Mouse (Mus musculus): ENCODE measurements around the gene Olfr12. TPM values are rescaled to one million over a fixed set of nuclear protein-coding genes. Genes with fewer than 3 reads are reported as not detected.

The Olfr12 gene
- polyA plus RNA-seq, 1 experiment from 2014 or later: not detected

GRCm38 (mm10) chr1:92632196-92632595 lies 14.6 kb downstream of the Olfr12 start:
- ATAC-seq (ENCODE audit: insufficient read depth, low FRiP score, low read depth): no peak
- no peak overlapping the region for H3K4me2 ChIP-seq
- no peak overlapping the region for H3K4me3 ChIP-seq (replicated peaks)
- H3K9me3 ChIP-seq: no peaks in the 10 kb centered on the region
- 67% methylated on average over 5 of the region's 5 CpGs for WGBS
- no peaks in the 10 kb centered on the region for H3K4me1 ChIP-seq
- no peak overlapping the region for H3K9ac ChIP-seq
- peaks cover 8% of the 10 kb centered on the region; the same call in 1 of the 2 replicates for H3K36me3 ChIP-seq
- no peaks in the 10 kb centered on the region for H3K27me3 ChIP-seq (replicated peaks)
- H3K27ac ChIP-seq: no peak overlapping the region

DNA sequence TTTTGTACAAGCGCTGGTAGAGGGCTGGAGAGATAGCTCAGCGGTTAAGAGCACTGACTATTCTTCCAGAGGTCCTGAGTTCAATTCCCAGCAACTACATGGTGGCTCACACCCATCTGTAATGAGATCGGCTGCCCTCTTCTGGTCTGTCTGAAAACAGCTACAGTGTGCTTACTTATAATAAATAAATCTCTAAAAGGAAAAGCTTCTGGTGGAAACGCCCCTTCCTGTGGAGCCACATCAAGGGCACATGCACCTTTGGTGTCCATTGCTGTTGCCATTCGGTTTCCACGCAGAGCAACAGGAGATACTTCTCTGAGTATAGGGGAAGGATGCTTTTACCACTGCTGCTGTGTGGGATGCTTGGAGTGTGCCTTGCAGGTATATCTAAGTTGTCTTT lies 15.4 kb downstream of the Olfr12 start:
- H3K36me3 ChIP-seq: peaks cover 15% of the 10 kb centered on the region; the same call in 1 of the 2 replicates
- no peak overlapping the region for H3K9ac ChIP-seq
- 67% methylated on average over 6 of the region's 6 CpGs for WGBS
- H3K27ac ChIP-seq: no peak overlapping the region
- H3K9me3 ChIP-seq: no peaks in the 10 kb centered on the region
- no peak for ATAC-seq (ENCODE audit: insufficient read depth, low FRiP score, low read depth)
- H3K4me3 ChIP-seq (replicated peaks): no peak overlapping the region
- no peaks in the 10 kb centered on the region for H3K27me3 ChIP-seq (replicated peaks)
- no peaks in the 10 kb centered on the region for H3K4me1 ChIP-seq
- no peak overlapping the region for H3K4me2 ChIP-seq

DNA sequence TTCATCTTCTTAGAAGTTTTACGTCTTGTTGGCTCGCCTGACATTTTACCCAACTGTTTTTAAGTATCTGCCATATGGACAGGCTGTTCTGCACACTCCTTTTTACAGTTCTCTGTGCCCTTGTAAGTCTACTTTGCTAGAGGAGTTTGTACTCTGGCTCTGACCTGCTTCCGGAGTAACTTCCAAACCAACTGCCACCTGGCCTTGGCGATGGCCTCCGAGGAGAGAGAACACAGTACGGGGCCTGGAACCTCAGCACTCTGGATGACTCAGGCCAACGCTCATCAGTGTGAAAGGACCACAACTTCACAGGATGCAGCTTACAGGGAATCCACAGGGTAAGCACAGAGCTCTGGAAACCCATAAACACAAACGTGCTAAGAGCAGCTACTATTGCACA lies 16.1 kb downstream of the Olfr12 start:
- Histone ChIP-seq H3K9ac (no peak overlapping the region), H3K4me1 (no peaks in the 10 kb centered on the region), H3K4me3 (replicated peaks) (no peak overlapping the region), H3K4me2 (no peak overlapping the region), H3K27me3 (replicated peaks) (no peaks in the 10 kb centered on the region), H3K36me3 (peaks cover 15% of the 10 kb centered on the region; the same call in 1 of the 2 replicates), H3K27ac (no peak overlapping the region), H3K9me3 (no peaks in the 10 kb centered on the region)
- no peak for ATAC-seq (ENCODE audit: insufficient read depth, low FRiP score, low read depth)
- 85% methylated on average over 8 of the region's 8 CpGs for WGBS

DNA sequence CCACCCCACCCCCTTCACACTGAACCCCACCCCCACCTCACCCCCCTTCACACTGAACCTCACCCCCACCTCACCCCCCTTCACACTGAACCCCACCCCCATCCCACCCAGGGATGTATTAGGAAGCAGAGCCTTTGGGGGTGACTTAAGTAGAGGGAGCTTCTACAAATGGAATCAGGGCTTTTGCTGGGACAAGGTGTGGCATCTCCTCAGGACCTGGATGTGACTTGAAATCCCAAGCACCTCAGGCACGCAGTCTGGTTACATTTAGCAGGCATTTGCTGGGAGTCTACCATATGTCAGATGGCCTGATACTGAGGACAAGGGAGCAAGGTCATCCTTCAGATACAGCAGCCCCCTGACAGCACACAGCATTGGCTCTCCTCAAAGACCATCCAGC lies 17.0 kb downstream of the Olfr12 start:
- H3K27me3 ChIP-seq (replicated peaks): no peaks in the 10 kb centered on the region
- H3K4me2 ChIP-seq: no peak overlapping the region
- no peaks in the 10 kb centered on the region for H3K4me1 ChIP-seq
- H3K9me3 ChIP-seq: no peaks in the 10 kb centered on the region
- H3K27ac ChIP-seq: no peak overlapping the region
- H3K9ac ChIP-seq: no peak overlapping the region
- 48% methylated on average over 1 of the region's 1 CpGs for WGBS
- no peak for ATAC-seq (ENCODE audit: insufficient read depth, low FRiP score, low read depth)
- H3K4me3 ChIP-seq (replicated peaks): no peak overlapping the region
- H3K36me3 ChIP-seq: peaks cover 15% of the 10 kb centered on the region; the same call in 1 of the 2 replicates

DNA sequence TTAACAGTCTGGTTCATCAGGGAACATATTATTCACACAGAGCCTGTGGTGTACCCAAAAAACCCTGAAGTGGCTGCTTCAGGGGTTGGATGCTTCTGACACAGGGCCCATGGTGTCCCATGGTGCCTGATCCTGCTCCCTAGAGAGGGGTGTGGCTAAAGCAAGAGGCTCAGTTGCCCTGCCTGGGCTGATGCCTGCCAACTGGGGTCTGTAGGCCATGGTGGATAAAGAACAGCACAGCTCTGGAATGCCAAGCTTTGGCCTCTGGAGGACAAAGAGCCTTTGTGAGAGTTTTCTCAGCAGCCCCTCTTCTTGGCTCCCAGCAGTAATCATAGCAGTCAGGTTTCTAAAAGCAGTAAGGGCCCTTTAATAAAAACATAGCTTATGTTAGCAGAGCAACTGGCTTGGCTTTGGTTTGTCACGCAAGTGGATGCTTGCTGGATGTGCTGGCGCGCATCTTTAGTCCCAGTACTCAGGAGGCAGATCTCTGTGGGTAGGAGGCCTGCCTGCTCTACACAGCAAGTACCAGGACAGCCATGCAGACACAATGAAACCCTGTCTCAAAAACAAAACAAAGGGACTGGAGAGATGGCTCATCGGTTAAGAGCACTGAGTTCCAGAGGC lies 17.5 kb downstream of the Olfr12 start:
- WGBS: 85% methylated on average over 4 of the region's 4 CpGs
- H3K9me3 ChIP-seq: no peaks in the 10 kb centered on the region
- peaks cover 15% of the 10 kb centered on the region; the same call in 1 of the 2 replicates for H3K36me3 ChIP-seq
- no peak overlapping the region for H3K4me3 ChIP-seq (replicated peaks)
- no peak overlapping the region for H3K9ac ChIP-seq
- peak; percentile 25; the same call in 1 of the 2 replicates for ATAC-seq (ENCODE audit: insufficient read depth, low FRiP score, low read depth)
- H3K27me3 ChIP-seq (replicated peaks): no peaks in the 10 kb centered on the region
- no peak overlapping the region for H3K4me2 ChIP-seq
- no peak overlapping the region for H3K27ac ChIP-seq
- peaks cover under 1% of the 10 kb centered on the region; the same call in 1 of the 2 replicates for H3K4me1 ChIP-seq

DNA sequence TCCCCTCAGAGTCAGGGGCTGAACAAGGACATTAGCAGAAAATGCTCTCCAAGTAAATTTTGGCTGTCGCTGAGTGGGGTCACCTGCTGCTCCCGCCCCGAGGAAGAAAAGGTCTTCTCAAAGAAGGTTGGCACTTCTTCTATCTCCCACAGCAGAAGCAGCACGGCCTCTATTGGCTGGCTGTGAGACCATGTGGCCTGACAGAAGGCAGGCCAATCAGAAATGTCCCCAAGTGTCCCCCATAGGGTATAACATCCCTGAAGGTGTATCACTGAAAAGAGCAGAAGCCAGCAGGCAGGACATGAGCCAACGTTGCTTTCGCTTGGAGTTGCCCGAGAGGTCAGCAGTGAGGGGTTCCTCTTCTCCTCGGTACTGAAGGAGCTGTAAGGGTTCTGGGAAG lies 18.4 kb downstream of the Olfr12 start:
- 81% methylated on average over 8 of the region's 8 CpGs for WGBS

GRCm38 (mm10) chr1:92636676-92637075 lies 19.1 kb downstream of the Olfr12 start:
- Histone ChIP-seq H3K9ac (no peak overlapping the region), H3K36me3 (peaks cover 15% of the 10 kb centered on the region; the same call in 1 of the 2 replicates), H3K4me3 (replicated peaks) (no peak overlapping the region), H3K27me3 (replicated peaks) (no peaks in the 10 kb centered on the region), H3K4me1 (peaks cover 12% of the 10 kb centered on the region), H3K9me3 (no peaks in the 10 kb centered on the region), H3K4me2 (no peak overlapping the region), H3K27ac (no peak overlapping the region)
- 91% methylated on average over 11 of the region's 11 CpGs for WGBS
- ATAC-seq (ENCODE audit: insufficient read depth, low FRiP score, low read depth): no peak

More for the DNA sequence above, 18.4 kb downstream of the Olfr12 start:
- H3K4me2 ChIP-seq: no peak overlapping the region
- peaks cover 10% of the 10 kb centered on the region for H3K4me1 ChIP-seq
- H3K9me3 ChIP-seq: no peaks in the 10 kb centered on the region
- H3K27me3 ChIP-seq (replicated peaks): no peaks in the 10 kb centered on the region
- H3K4me3 ChIP-seq (replicated peaks): no peak overlapping the region
- peaks cover 15% of the 10 kb centered on the region; the same call in 1 of the 2 replicates for H3K36me3 ChIP-seq
- H3K9ac ChIP-seq: no peak overlapping the region
- no peak overlapping the region for H3K27ac ChIP-seq
- no peak for ATAC-seq (ENCODE audit: insufficient read depth, low FRiP score, low read depth)

GRCm38 (mm10) chr1:92637501-92638172 lies 20.0 kb downstream of the Olfr12 start:
- no peak overlapping the region for H3K4me2 ChIP-seq
- no peak overlapping the region for H3K9ac ChIP-seq
- H3K27ac ChIP-seq: no peak overlapping the region
- H3K9me3 ChIP-seq: no peaks in the 10 kb centered on the region
- peaks cover 12% of the 10 kb centered on the region for H3K4me1 ChIP-seq
- peaks cover 15% of the 10 kb centered on the region; the same call in 1 of the 2 replicates for H3K36me3 ChIP-seq
- no peak overlapping the region for H3K4me3 ChIP-seq (replicated peaks)
- 92% methylated on average over 15 of the region's 15 CpGs for WGBS
- no peak for ATAC-seq (ENCODE audit: insufficient read depth, low FRiP score, low read depth)
- H3K27me3 ChIP-seq (replicated peaks): no peaks in the 10 kb centered on the region

GRCm38 (mm10) chr1:92638181-92638580 lies 20.6 kb downstream of the Olfr12 start:
- no peak overlapping the region for H3K9ac ChIP-seq
- peaks cover 12% of the 10 kb centered on the region for H3K4me1 ChIP-seq
- no peak overlapping the region for H3K4me2 ChIP-seq
- no peak overlapping the region for H3K27ac ChIP-seq
- WGBS: 80% methylated on average over 3 of the region's 3 CpGs
- no peaks in the 10 kb centered on the region for H3K9me3 ChIP-seq
- H3K27me3 ChIP-seq (replicated peaks): no peaks in the 10 kb centered on the region
- no peak for ATAC-seq (ENCODE audit: insufficient read depth, low FRiP score, low read depth)
- no peak overlapping the region for H3K4me3 ChIP-seq (replicated peaks)
- H3K36me3 ChIP-seq: peaks cover 15% of the 10 kb centered on the region; the same call in 1 of the 2 replicates

GRCm38 (mm10) chr1:92638736-92639135 lies 21.1 kb downstream of the Olfr12 start:
- no peak overlapping the region for H3K4me3 ChIP-seq (replicated peaks)
- no peak overlapping the region for H3K27ac ChIP-seq
- WGBS: 93% methylated on average over 4 of the region's 4 CpGs
- no peaks in the 10 kb centered on the region for H3K27me3 ChIP-seq (replicated peaks)
- H3K36me3 ChIP-seq: peaks cover 15% of the 10 kb centered on the region; the same call in 1 of the 2 replicates
- H3K9me3 ChIP-seq: no peaks in the 10 kb centered on the region
- H3K9ac ChIP-seq: no peak overlapping the region
- H3K4me1 ChIP-seq: peaks cover 12% of the 10 kb centered on the region
- H3K4me2 ChIP-seq: no peak overlapping the region
- no peak for ATAC-seq (ENCODE audit: insufficient read depth, low FRiP score, low read depth)

DNA sequence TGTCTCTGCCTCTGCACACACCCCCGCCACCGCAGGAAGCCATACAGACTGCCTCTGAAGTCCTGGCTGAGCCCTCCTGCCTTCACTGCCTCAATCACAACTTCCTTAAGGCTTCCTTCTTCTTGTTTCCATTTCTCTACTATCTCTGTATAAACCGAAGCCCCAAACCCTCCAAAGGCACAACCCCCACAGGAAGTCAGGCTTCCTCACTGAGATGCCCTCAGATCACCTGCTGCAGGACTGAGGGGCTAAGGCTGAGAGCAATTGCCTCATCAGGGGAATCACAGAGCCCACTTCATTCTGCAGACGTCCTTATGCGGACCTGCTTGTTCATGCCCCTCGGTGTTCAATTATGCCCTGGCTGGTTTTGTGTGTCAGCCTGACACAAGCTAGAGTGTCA lies 22.8 kb downstream of the Olfr12 start:
- H3K36me3 ChIP-seq: peaks cover 15% of the 10 kb centered on the region; the same call in 1 of the 2 replicates
- no peak overlapping the region for H3K9ac ChIP-seq
- no peak overlapping the region for H3K27ac ChIP-seq
- peaks cover 12% of the 10 kb centered on the region for H3K4me1 ChIP-seq
- H3K4me3 ChIP-seq (replicated peaks): peak overlapping the region; percentile 73; the same call in 1 of the 2 replicates
- 82% methylated on average over 6 of the region's 6 CpGs for WGBS
- no peaks in the 10 kb centered on the region for H3K27me3 ChIP-seq (replicated peaks)
- H3K4me2 ChIP-seq: peak overlapping the region; percentile 91
- no peaks in the 10 kb centered on the region for H3K9me3 ChIP-seq
- no peak for ATAC-seq (ENCODE audit: insufficient read depth, low FRiP score, low read depth)

All from stomach, embryonic 15.5 days (tissue).